Mouse (Mus musculus) embryonic fibroblast, embryonic 13.5 days (primary cell): ENCODE measurements around the gene Cetn4. TPM values are rescaled to one million over a fixed set of nuclear protein-coding genes. Genes with fewer than 3 reads are reported as not detected.
A peak's percentile ranks its signal among the peaks of the same experiment; 100 is the strongest.

Experiments
- H3K27ac ChIP-seq: 2 replicates; pipeline ENCODE4 v1.5.1; 2012; ENCODE audit warnings: low read length, control low read depth, inconsistent platforms; ENCODE audit not compliant: insufficient read depth
- H3K4me1 ChIP-seq: 2 replicates; pipeline ENCODE4 v1.6.1; 2011; ENCODE audit warnings: low read length; ENCODE audit not compliant: control insufficient read depth, insufficient read depth
- H3K4me3 ChIP-seq: 2 replicates; pipeline ENCODE4 v1.5.1; 2011; ENCODE audit warnings: mild to moderate bottlenecking, control low read depth, low read length; ENCODE audit not compliant: insufficient read depth
- CTCF ChIP-seq: IDR thresholded peaks from 2 replicates; pipeline ENCODE4 v1.5.1; 2011; ENCODE audit warnings: mild to moderate bottlenecking, control low read depth, low read length, moderate library complexity, borderline replicate concordance; ENCODE audit not compliant: insufficient read depth
- POLR2A ChIP-seq: IDR thresholded peaks from 2 replicates; pipeline ENCODE4 v1.6.1; 2011; ENCODE audit warnings: low read depth, mild to moderate bottlenecking, control low read depth, low read length, moderate library complexity
- polyA plus RNA-seq: library from polyadenylated mRNA; stranded (reverse); fragments of >200 nt; gene quantifications from 2 replicates; pipeline ENCODE4 v1.2.4, GENCODE M21; 2011; ENCODE audit warnings: low read depth; ENCODE audit not compliant: missing spikeins, insufficient read length

Gene Cetn4
- polyA plus RNA-seq, 1 experiment = 8.0 TPM

DNA sequence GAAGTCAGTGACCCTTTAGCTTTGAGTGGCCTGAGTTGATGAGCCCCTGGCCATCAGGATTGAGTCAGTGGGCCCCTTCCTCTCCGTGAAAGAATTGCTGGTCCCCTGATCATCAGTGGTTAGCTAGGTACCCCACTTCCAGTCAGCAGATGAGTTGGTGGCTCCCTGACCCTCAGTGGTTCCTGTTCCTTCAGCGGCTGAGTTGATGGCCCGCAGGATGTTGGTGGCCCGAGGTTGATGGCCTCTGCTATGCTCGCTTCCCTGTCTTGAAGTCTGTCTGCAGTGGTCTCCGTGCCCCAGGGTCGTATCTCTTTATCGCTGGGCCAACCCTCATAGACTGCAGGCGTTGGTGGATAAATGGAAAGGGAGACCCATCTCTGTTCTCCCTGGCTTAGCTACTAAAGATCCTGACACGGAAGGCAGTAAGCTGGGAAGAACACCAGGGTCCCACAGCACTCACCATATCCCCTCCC is 575 bp downstream of the Cetn4 start:
- Histone ChIP-seq H3K4me1 (peaks cover 2% of the 10 kb centered on the region; the same call in 1 of the 2 replicates), H3K27ac (no peak overlapping the region), H3K4me3 (peak overlapping the region; percentile 68)
- TF ChIP-seq POLR2A (no peak), CTCF (no peak)

DNA sequence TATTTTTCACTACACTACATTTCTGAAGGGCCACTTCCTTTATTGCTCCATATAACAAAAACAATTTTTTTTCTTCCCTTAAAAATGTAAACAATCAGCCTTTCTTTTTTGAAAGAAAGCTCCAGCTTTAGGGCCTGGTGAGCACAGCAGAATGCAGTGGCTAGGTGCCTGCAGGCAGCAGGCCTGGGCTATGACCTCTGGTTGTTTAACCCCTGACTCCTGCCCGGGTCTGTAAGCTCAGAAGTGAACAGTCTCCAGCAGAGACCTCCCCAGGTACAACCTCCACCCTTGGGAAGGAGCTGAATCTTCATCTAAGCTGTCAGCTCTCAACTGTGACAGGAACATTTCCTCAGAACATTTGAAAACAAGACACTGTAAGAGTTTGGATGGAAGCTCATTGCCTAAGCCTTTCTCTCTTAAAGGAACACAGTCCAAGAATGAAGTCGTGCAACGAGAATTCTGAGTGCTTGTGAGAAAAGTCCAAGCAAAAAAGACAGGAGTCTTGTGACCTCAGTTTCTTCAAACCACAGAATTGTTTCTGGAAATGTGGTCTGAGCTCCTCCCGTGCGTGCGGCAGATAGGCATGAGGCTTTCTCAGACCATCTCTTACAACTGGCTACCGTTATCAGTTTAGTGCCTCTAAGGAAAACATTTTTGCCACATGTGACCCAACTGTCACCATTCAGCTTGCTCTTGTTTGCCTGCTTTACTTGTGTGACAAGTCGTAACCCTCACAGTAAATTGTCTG is 8.9 kb downstream of the Cetn4 start:
- Histone ChIP-seq H3K27ac (peak overlapping the region; percentile 12; the same call in 1 of the 2 replicates), H3K4me1 (no peaks in the 10 kb centered on the region), H3K4me3 (no peak overlapping the region)
- TF ChIP-seq CTCF = no peak
- no peak for TF ChIP-seq POLR2A

DNA sequence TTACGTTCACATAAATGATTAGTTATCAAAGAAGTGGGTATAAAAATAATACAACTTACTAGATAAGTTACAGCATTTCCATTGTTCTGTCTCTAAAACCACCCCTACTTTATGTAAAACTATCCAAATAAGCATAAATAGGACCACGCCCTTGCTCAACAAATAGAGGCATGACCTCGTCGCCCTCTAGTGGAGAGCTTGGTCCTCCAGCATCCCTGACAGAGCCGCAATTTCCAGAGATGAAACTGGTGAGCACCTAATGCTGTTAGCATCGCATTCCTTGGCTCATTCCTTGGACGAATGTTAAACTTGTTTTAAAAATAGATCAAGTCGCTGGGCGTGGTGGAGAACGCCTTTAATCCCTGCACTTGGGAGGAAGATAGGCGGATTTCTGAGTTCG is 9.8 kb downstream of the Cetn4 start:
- Histone ChIP-seq H3K27ac (no peak overlapping the region), H3K4me3 (no peak overlapping the region), H3K4me1 (no peaks in the 10 kb centered on the region)
- TF ChIP-seq POLR2A = no peak
- peak; percentile 72 for TF ChIP-seq CTCF

DNA sequence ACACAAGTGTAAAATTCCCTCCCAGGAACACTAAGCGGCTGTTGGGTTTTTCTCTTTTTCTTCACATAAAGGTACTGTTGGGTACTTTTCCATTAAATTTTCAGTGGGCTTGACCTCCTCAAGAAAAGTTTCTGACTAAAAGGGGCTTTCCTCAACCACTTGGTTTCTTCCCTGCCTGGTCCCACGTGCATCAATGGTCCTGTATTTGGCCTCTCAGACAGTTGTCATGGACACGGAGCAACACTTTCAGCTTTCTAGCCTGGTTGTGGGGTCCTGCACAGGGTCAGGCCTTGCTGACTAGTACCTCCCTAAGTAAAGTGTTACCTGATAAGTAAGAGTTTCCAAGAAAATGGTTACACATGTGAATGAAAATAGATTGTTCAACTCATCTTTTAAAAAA is 13.0 kb downstream of the Cetn4 start:
- Histone ChIP-seq H3K4me1 (no peaks in the 10 kb centered on the region), H3K4me3 (no peak overlapping the region), H3K27ac (no peak overlapping the region)
- TF ChIP-seq CTCF (no peak), POLR2A (no peak)

DNA sequence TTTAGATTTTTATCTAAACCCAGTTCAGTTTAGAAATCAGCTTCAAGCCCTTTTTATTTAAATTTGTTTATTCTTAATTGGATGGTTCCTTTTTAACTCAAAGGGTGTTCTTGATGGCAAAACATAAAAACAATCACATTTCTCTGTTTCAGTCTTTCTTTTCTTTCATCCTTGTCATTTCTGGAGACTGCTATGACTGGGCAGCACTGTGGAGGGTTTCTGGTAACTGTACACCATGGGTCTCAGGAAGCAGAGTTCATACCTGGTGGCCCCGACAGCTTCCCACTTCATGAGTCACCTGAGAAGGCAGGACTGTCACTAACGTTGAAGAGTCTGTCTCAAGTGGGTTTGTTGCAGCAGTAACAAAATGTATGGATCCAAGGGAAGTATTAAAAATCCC is 19.9 kb downstream of the Cetn4 start:
- Histone ChIP-seq H3K4me3 (no peak overlapping the region), H3K4me1 (no peaks in the 10 kb centered on the region), H3K27ac (no peak overlapping the region)
- TF ChIP-seq POLR2A (no peak), CTCF (no peak)

DNA sequence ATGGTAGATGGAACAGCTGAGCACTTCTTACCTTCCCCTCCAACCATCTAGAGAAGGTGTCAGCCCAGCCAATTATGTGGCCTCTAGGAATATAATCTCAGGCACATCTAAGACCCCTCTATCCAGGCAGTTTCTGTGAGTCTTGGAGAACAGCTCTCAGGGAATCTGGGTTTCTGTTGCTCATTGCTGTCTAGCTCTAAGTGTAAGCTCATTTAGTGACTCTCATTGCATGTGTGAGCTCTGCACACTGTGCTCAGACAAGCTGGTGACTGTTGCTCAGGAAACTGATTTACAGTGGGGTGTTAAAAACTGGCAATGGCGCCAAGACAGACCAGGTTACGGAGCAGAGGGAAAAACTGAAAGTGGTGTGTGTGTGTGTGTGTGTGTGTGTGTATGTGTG is 20.6 kb downstream of the Cetn4 start:
- no peak overlapping the region for H3K27ac ChIP-seq
- no peak overlapping the region for H3K4me3 ChIP-seq
- no peaks in the 10 kb centered on the region for H3K4me1 ChIP-seq
- TF ChIP-seq CTCF = no peak
- no peak for TF ChIP-seq POLR2A

DNA sequence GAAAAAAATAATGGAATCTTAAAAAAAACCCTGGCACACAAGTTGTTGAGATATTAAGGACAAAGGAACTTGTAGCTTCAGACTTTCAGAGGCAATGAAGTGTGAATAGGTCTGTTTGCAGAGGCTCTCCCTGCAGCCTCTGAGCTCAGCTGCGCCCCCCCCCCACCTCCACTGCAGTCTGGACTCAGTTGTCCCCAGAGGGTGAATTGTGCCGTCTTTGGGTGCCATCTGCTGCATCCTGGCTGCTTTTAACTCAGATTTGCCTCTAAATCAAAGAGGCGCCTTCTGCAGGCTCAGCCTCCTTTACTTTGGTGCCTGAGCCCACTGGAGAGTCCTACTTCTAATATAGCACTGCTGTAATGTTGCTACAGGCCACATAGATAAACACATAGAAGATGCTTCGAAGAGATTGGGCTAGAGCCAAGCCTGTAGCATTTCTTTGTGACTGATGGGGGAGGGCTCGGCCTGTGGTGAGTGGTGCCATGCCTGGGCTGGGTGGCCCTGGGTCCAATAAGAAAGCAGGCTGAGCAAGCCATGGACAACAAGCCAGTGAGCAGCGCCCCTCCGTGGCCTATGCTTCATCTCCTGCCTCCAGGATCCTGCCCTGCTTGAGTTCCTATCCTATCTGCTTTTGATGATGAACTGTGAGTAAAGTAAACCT is 21.5 kb downstream of the Cetn4 start:
- no peak for TF ChIP-seq POLR2A
- no peak for TF ChIP-seq CTCF
- Histone ChIP-seq H3K4me3 (no peak overlapping the region), H3K27ac (no peak overlapping the region), H3K4me1 (no peaks in the 10 kb centered on the region)

DNA sequence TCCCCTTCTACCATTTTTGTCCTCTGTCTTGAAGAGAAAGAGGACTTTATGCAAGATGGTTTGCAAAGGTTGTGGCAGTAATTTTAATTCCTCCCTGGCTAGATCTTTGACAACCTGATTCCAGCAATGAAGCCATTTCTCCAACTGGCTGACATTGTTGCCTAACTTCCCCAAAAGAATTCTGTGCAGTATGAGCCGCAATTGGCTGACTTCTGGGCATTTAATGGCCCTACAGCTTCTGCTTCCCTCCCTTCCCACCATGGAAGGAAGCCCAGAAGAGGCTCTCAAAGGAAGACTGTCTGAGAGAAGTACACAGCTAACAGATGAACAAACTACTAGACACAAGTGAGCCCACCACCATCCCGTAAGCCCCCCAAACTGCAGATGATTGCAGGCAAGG is 23.3 kb downstream of the Cetn4 start:
- TF ChIP-seq POLR2A (no peak), CTCF (no peak)
- Histone ChIP-seq H3K4me3 (no peak overlapping the region), H3K4me1 (no peaks in the 10 kb centered on the region), H3K27ac (no peak overlapping the region)

DNA sequence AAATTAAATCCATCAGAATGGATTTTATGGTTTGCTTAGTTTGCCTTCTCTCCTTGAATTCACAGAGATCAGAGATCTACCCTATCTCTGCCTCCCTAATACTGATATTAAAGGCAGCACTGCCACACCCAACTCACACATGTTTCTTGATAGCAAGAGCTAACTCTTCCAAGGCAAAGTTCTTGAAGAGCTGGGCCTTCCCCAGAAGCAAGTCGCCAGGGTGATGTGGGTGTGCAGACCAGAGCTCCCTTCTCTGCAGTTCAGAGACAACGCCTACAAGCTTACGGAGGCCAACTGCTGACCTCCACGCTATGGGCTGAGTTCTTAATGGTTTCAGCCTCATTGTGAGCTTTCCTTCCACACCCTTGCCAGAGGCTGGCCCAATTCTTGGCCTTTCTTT is 29.3 kb downstream of the Cetn4 start:
- H3K27ac ChIP-seq = no peak overlapping the region
- no peak overlapping the region for H3K4me3 ChIP-seq
- TF ChIP-seq CTCF (no peak), POLR2A (no peak)
- H3K4me1 ChIP-seq = no peaks in the 10 kb centered on the region

DNA sequence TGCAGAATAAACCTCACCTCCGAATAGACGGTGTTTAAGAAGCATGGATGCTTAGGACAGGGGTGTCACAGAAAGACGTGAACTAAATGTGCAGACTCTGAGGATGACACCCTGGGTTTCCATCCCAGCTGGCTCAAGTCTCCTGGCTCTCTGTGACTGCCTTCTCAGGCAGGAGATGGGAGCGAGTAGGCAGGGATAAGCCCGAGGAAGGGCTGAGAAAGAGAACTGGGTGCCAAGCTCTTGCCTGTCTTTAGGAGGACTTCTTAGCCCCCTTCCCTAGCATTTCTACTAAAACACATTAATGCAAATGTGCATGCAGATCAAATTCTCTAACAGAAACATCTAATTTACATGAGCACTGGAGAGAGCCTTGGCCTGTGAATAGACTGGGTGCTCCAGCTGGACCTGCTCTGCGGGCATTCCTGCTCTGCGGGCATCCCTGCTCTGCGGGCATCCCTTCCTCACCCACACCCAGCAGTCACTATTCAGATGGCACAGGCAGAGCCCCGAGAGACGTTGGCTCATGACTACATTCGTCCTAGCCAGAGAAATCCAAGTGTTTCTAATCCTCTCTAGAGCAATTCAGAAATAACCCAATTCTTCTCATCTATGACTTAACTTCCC is 30.1 kb downstream of the Cetn4 start:
- no peak overlapping the region for H3K27ac ChIP-seq
- H3K4me3 ChIP-seq = no peak overlapping the region
- TF ChIP-seq POLR2A = no peak
- TF ChIP-seq CTCF = no peak
- H3K4me1 ChIP-seq = no peaks in the 10 kb centered on the region
